Mouse (Mus musculus): ENCODE measurements around the gene Bud13. TPM values are rescaled to one million over a fixed set of nuclear protein-coding genes. Genes with fewer than 3 reads are reported as not detected.

Bud13 gene
- 8.0 and 10.1 TPM in 2 replicates for polyA plus RNA-seq (2015; fragmentation: Nextera tagmentation; extraction: Ambion mirVana)

- peak within 1 kb of the TSS; percentile 74 for H3K4me2 ChIP-seq
- peak within 1 kb of the TSS; percentile 89 for H3K9ac ChIP-seq
- H3K27ac ChIP-seq, result peak within 1 kb of the TSS; percentile 83
- no peaks in the 10 kb centered on the region for H3K27me3 ChIP-seq
- ATAC-seq (ENCODE audit: low read depth) (peak; percentile 91), DNase-seq (peak; percentile 90)
- H3K4me1 ChIP-seq (replicated peaks), result peaks cover 23% of the 10 kb centered on the region
- H3K9me3 ChIP-seq (replicated peaks), result no peaks in the 10 kb centered on the region
- peak within 1 kb of the TSS; percentile 89 for H3K4me3 ChIP-seq (replicated peaks)
- H3K36me3 ChIP-seq, result peaks cover 59% of the 10 kb centered on the region
- WGBS (ENCODE audit: insufficient replicate concordance), result under 1% methylated on average over 55 of the region's 55 CpGs
Measured at GRCm38 (mm10) chr9:46282631-46283436, at the start of gene Bud13. TSS of gene Bud13 (plus strand) at chr9:46283008.

DNA sequence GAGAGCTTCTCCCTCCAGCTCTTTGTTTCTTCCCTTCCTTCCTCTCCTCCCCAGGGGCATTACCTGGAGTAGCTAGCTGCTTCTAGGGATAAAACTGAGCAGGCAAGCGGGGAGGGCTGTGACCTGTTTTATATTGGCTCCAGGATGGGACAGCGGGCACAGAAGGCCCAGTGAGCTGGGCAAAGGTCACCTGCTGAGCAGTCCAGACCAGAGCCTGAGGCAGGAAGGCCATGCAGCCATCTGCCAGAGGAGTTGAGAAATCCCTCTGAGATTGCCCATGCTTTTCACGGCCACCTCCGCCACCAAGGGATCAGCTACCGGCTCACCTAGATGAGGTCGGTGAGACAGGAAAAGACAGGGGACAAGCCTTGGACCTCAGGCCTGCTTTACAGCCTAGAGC is 47.6 kb upstream of the Bud13 start:
- H3K27ac ChIP-seq, result peak overlapping the region; percentile 54

GRCm38 (mm10) chr9:46235596-46235648 is 47.4 kb upstream of the Bud13 start, which contains the start of gene Apoc3:
TSS of gene Apoc3 (minus strand) at chr9:46235636.
- Histone ChIP-seq H3K36me3 (no peaks in the 10 kb centered on the region), H3K4me3 (replicated peaks) (no peak within 1 kb of the TSS), H3K9ac (no peak within 1 kb of the TSS), H3K4me1 (replicated peaks) (peaks cover 30% of the 10 kb centered on the region), H3K27me3 (no peaks in the 10 kb centered on the region), H3K9me3 (replicated peaks) (no peaks in the 10 kb centered on the region), H3K27ac (peak within 1 kb of the TSS; percentile 54), H3K4me2 (no peak within 1 kb of the TSS)
- ATAC-seq (ENCODE audit: low read depth), result no peak
- DNase-seq, result no peak

More for the DNA sequence above, 47.6 kb upstream of the Bud13 start:
- no peak overlapping the region for H3K4me3 ChIP-seq (replicated peaks)
- no peaks in the 10 kb centered on the region for H3K9me3 ChIP-seq (replicated peaks)
- 0 out of 2 replicates have a peak, but pooled peaks have one; percentile 3 for ATAC-seq (ENCODE audit: low read depth)
- no peak overlapping the region for H3K4me2 ChIP-seq
- H3K4me1 ChIP-seq (replicated peaks), result peaks cover 32% of the 10 kb centered on the region
- no peaks in the 10 kb centered on the region for H3K36me3 ChIP-seq
- DNase-seq, result no peak
- H3K27me3 ChIP-seq, result no peaks in the 10 kb centered on the region
- H3K9ac ChIP-seq, result no peak overlapping the region
- 63% methylated on average over 6 of the region's 6 CpGs for WGBS (ENCODE audit: insufficient replicate concordance)

DNA sequence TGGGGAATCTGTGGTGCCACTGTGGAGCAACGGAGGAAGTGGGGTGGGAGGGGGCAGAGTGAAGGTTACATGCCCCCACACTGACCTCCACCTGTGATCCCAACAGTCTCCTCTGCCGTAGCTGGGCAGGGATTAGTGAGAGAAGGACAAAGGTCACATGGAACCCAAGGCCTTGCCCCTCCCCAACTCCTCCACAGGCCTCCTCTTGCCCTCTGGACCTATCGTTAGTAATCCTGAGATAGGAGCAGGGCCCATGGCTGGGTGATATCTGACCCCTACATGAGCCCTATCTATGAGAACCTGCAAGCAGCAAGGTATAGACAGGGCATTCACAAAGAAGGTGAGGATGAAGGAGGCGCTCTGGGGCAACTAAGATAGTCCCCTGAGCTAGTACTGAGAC is 47.2 kb upstream of the Bud13 start:
- Histone ChIP-seq H3K27ac (peak overlapping the region; percentile 54), H3K9ac (no peak overlapping the region), H3K36me3 (no peaks in the 10 kb centered on the region), H3K4me2 (no peak overlapping the region), H3K4me1 (replicated peaks) (peaks cover 27% of the 10 kb centered on the region), H3K4me3 (replicated peaks) (no peak overlapping the region), H3K27me3 (no peaks in the 10 kb centered on the region), H3K9me3 (replicated peaks) (no peaks in the 10 kb centered on the region)
- 47% methylated on average over 4 of the region's 4 CpGs for WGBS (ENCODE audit: insufficient replicate concordance)
- DNase-seq, result peak; percentile 18
- peak; percentile 69 for ATAC-seq (ENCODE audit: low read depth)

DNA sequence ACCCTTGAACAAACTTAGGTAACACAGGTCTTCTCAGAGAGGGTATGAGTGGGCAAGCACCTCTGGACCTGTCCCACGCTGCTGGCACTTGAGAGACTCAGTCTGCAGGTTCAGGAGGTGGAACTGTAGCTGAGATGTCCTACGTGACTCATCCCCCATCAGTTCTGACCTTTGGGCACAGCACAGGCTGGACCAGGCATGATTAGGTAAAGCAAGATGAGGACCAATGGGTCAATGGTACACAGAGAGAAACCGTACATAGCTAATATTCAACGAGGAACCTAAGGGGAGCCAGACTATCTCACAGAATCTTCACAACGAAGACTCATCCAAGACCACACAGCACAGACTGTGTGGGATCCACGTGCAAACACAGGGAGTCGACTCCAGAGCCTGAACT is 44.0 kb upstream of the Bud13 start:
- no peak overlapping the region for H3K27ac ChIP-seq
- 54% methylated on average over 7 of the region's 7 CpGs for WGBS (ENCODE audit: insufficient replicate concordance)

GRCm38 (mm10) chr9:46240526-46241153 is 42.2 kb upstream of the Bud13 start, which contains the start of gene Apoa4:
TSS of gene Apoa4 (plus strand) at chr9:46240696.
- H3K27ac ChIP-seq, result no peak within 1 kb of the TSS
- no peak within 1 kb of the TSS for H3K4me3 ChIP-seq (replicated peaks)
- no peak for DNase-seq

More for the DNA sequence above, 44.0 kb upstream of the Bud13 start:
- Histone ChIP-seq H3K4me1 (replicated peaks) (peaks cover 14% of the 10 kb centered on the region), H3K9me3 (replicated peaks) (no peaks in the 10 kb centered on the region), H3K27me3 (no peaks in the 10 kb centered on the region), H3K4me2 (no peak overlapping the region), H3K36me3 (no peaks in the 10 kb centered on the region), H3K9ac (no peak overlapping the region), H3K4me3 (replicated peaks) (no peak overlapping the region)
- ATAC-seq (ENCODE audit: low read depth), result no peak
- no peak for DNase-seq

GRCm38 (mm10) chr9:46241818-46242217 is 41.0 kb upstream of the Bud13 start:
- Histone ChIP-seq H3K4me3 (replicated peaks) (no peak overlapping the region), H3K9ac (no peak overlapping the region), H3K36me3 (no peaks in the 10 kb centered on the region), H3K9me3 (replicated peaks) (no peaks in the 10 kb centered on the region), H3K4me2 (no peak overlapping the region), H3K27ac (no peak overlapping the region), H3K4me1 (replicated peaks) (no peaks in the 10 kb centered on the region), H3K27me3 (no peaks in the 10 kb centered on the region)
- ATAC-seq (ENCODE audit: low read depth), result no peak
- DNase-seq, result no peak
- WGBS (ENCODE audit: insufficient replicate concordance), result 44% methylated on average over 2 of the region's 2 CpGs

More at GRCm38 (mm10) chr9:46240526-46241153, 42.2 kb upstream of the Bud13 start, which contains the start of gene Apoa4:
- Histone ChIP-seq H3K9me3 (replicated peaks) (no peaks in the 10 kb centered on the region), H3K4me2 (no peak within 1 kb of the TSS), H3K36me3 (no peaks in the 10 kb centered on the region), H3K9ac (no peak within 1 kb of the TSS), H3K27me3 (no peaks in the 10 kb centered on the region), H3K4me1 (replicated peaks) (peaks cover 7% of the 10 kb centered on the region)
- no peak for ATAC-seq (ENCODE audit: low read depth)
- WGBS (ENCODE audit: insufficient replicate concordance), result 51% methylated on average over 7 of the region's 7 CpGs

GRCm38 (mm10) chr9:46243122-46243521 is 39.7 kb upstream of the Bud13 start:
- 61% methylated on average over 4 of the region's 4 CpGs for WGBS (ENCODE audit: insufficient replicate concordance)
- Histone ChIP-seq H3K9ac (no peak overlapping the region), H3K4me3 (replicated peaks) (no peak overlapping the region), H3K36me3 (no peaks in the 10 kb centered on the region), H3K27ac (no peak overlapping the region), H3K4me2 (no peak overlapping the region), H3K4me1 (replicated peaks) (no peaks in the 10 kb centered on the region), H3K27me3 (no peaks in the 10 kb centered on the region), H3K9me3 (replicated peaks) (no peaks in the 10 kb centered on the region)
- no peak for DNase-seq
- ATAC-seq (ENCODE audit: low read depth), result no peak

GRCm38 (mm10) chr9:46243584-46243983 is 39.2 kb upstream of the Bud13 start:
- Histone ChIP-seq H3K4me2 (no peak overlapping the region), H3K4me3 (replicated peaks) (no peak overlapping the region), H3K9me3 (replicated peaks) (no peaks in the 10 kb centered on the region), H3K27ac (no peak overlapping the region), H3K9ac (no peak overlapping the region), H3K36me3 (no peaks in the 10 kb centered on the region), H3K27me3 (no peaks in the 10 kb centered on the region), H3K4me1 (replicated peaks) (no peaks in the 10 kb centered on the region)
- no peak for ATAC-seq (ENCODE audit: low read depth)
- 52% methylated on average over 8 of the region's 8 CpGs for WGBS (ENCODE audit: insufficient replicate concordance)
- DNase-seq, result no peak

- DNase-seq (no peak), ATAC-seq (ENCODE audit: low read depth) (no peak)
- Histone ChIP-seq H3K27me3 (no peaks in the 10 kb centered on the region), H3K4me2 (no peak overlapping the region), H3K4me1 (replicated peaks) (no peaks in the 10 kb centered on the region), H3K9ac (no peak overlapping the region), H3K36me3 (no peaks in the 10 kb centered on the region), H3K27ac (no peak overlapping the region), H3K4me3 (replicated peaks) (no peak overlapping the region), H3K9me3 (replicated peaks) (no peaks in the 10 kb centered on the region)
- WGBS (ENCODE audit: insufficient replicate concordance), result 25% methylated on average over 11 of the region's 11 CpGs
Measured at GRCm38 (mm10) chr9:46246752-46247324, 36.0 kb upstream of the Bud13 start.

- DNase-seq (no peak), ATAC-seq (ENCODE audit: low read depth) (no peak)
- WGBS (ENCODE audit: insufficient replicate concordance), result 70% methylated on average over 7 of the region's 7 CpGs
Measured at GRCm38 (mm10) chr9:46256177-46256576, 26.6 kb upstream of the Bud13 start.

More at GRCm38 (mm10) chr9:46256177-46256576, 26.6 kb upstream of the Bud13 start:
- Histone ChIP-seq H3K36me3 (no peaks in the 10 kb centered on the region), H3K9me3 (replicated peaks) (no peaks in the 10 kb centered on the region), H3K9ac (no peak overlapping the region), H3K27ac (no peak overlapping the region), H3K4me2 (no peak overlapping the region), H3K4me1 (replicated peaks) (0 out of 2 replicates have a peak, but pooled peaks cover 4% of the 10 kb centered on the region), H3K27me3 (no peaks in the 10 kb centered on the region; the same call in 1 of the 2 replicates), H3K4me3 (replicated peaks) (no peak overlapping the region)
